Mouse (Mus musculus): ENCODE results near the gene Anapc13. TPM values are rescaled to one million over a fixed set of nuclear protein-coding genes. Genes with fewer than 3 reads are reported as not detected.
A peak's percentile ranks its signal among the peaks of the same experiment; 100 is the strongest.

Gene Anapc13
- total RNA-seq, 2 experiments from 2014 or later, result 111 to 119 TPM

- DNase-seq (ENCODE audit: low spot score in 2 of 2), result no peak
These were observed 3.0 kb downstream of the Anapc13 start for GRCm38 (mm10) chr9:102629052-102629451.

DNA sequence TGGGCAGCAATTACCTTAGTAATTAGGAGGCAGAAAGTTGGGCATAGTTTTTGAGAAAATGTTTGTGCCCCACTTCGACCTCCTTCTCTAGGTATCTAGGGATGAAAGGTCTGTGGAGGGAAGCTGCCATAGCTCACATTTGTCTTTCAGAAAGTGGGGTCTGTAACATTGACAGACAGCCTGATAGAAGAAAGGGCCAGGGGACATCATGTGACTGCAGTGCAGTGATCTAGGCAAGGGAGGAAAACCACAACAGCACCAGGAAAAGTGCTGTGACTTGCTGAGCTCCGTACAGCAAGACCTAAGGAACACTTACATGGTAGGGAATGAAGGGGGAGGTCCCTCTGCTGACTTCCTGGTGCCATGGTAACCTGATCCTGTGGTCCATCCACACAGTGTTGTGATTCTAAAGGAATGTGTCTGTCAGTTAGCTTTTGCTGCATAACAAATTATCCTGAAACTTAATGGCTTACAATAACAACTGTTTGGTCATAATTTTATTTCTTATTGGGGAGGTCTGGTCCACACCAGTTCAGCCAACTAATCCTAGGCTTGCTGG is 5.6 kb downstream of the Anapc13 start:
- DNase-seq (ENCODE audit: low spot score in 2 of 2), result no peak

- DNase-seq (ENCODE audit: low spot score in 2 of 2), result no peak
These were observed 6.1 kb downstream of the Anapc13 start for GRCm38 (mm10) chr9:102632173-102632572.

DNA sequence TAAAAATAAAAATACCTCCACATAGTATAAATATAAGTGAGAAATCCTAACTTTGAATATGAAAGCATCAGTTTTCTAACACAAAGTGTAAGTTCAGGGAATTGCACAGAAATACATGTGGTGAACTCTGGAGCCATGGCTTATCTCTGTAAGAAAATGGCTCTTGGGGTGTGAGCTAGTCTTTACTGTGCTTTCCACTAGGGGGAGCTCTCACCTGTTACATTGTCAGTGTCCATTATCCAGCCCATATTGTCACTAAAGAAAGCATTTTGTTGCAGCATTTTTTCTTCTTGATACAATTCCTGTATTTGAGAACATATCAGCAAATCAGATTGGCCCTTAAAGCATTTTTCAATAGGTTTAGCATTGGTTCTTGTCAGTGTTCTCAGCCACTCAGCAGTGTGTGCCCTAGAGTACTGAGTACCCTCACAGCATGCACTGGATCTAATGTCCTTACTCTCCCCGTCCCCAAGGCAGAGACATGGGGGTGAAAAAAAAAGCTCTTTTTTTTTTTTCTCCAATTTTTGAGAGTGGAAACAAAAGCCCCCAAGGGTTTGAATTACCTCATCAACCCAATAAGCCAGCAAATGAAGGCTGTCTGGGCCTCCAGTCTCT is 6.9 kb downstream of the Anapc13 start:
- peak; percentile 33 to 78 for DNase-seq (ENCODE audit: low spot score in 2 of 2)

DNA sequence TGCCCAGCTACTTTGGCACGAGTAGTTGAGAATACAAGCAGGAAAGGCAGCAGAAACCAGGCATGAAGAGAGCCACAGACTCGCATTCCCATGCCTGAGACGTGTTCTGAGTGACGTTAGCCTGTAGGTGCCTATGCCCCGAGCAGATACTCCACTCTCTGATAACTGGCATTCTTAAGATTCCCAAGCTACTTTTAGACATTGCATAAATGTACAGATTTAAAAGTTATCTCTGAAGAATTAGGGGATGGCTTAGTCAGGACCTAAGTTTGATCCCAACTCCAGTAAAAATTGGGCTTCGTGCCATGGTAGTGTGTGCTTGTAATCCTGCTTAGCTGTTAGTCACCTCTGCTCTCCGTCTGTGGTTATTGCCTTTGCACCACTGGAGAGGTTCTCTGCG is 8.4 kb downstream of the Anapc13 start:
- DNase-seq (ENCODE audit: low spot score in 2 of 2), result no peak

- DNase-seq (ENCODE audit: low spot score in 2 of 2), result peak in 1 of 2 experiments; percentile 79
These were observed 10.5 kb downstream of the Anapc13 start for GRCm38 (mm10) chr9:102636553-102636952.

GRCm38 (mm10) chr9:102637115-102637514 is 11.0 kb downstream of the Anapc13 start:
- no peak for DNase-seq (ENCODE audit: low spot score in 2 of 2)

DNA sequence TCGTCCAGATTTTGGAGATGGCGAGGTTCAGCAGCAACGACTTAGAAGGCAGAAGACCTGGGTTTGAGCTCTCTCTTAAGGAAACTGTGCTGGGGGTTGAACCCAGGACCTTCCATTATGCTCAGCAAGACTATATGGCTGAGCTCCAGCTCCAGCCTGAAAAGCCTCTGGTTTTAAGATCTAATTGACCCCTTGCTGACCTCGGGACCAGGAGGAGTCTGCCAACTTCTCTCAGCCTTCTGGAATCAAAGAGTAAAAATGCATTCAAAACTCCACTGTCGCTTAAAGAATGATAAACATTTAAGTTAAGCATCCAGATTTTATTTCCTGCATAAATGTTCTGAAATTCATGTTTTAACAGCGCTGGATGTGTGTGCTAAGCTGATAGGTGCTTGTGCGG is 12.9 kb downstream of the Anapc13 start:
- no peak for DNase-seq (ENCODE audit: low spot score in 2 of 2)

GRCm38 (mm10) chr9:102639510-102639909 is 13.4 kb downstream of the Anapc13 start:
- DNase-seq (ENCODE audit: low spot score in 2 of 2), result no peak

GRCm38 (mm10) chr9:102641531-102641930 is 15.4 kb downstream of the Anapc13 start:
- DNase-seq (ENCODE audit: low spot score in 2 of 2), result no peak

GRCm38 (mm10) chr9:102643071-102643485 is 17.0 kb downstream of the Anapc13 start:
- DNase-seq (ENCODE audit: low spot score in 2 of 2), result no peak

- peak in 1 of 2 experiments; percentile 39 for DNase-seq (ENCODE audit: low spot score in 2 of 2)
These were observed 17.5 kb downstream of the Anapc13 start for GRCm38 (mm10) chr9:102643486-102644101.

- no peak for DNase-seq (ENCODE audit: low spot score in 2 of 2)
These were observed 19.1 kb downstream of the Anapc13 start for GRCm38 (mm10) chr9:102645119-102645695.

DNA sequence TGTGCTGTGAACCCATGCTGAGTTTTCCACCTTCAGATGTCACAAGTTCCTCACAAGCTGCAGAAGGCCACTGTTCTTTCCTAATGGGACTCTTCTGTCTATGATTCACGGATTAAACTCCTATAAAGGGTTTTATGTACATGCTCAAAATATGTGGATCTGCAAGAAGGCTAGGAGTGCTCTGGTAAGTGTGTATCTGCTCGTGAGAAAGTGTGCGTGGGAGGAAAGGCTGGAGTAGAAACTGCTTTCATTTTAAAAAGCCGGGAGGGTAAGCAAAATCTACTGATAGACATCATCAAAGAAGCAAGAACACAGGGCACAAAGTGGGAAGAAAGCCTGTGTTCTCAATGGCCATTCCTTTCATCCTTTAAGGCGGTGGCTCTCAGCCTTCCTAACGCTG is 20.9 kb downstream of the Anapc13 start:
- no peak for DNase-seq (ENCODE audit: low spot score in 2 of 2)

DNA sequence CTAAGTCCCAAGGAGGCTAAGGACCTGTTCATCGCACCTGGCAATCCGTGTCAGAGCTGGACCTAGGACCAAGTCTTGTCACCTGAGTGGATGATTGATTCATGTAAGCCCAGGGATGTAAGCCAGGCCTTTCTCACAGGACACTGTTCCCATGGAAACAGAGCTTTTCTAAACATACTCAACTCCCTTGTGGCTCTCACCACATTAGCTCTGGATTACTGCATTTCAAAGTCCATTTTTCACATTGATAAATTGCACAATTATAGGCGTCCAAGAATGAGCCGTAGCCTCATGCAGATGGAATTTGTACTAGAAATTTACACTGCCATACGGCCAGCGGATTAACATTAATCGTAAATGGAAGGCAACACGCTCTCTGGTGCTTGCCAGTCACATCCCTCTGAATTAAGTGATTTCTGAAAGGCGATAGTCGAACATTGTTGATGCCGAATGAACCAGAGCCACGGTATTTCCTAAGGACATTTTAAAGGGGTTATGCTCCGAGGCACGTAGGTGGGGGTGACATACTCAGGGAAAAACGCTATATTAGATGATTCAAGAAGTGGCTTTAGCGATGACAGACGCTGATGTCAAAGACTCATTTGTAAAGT is 23.9 kb downstream of the Anapc13 start:
- no peak for DNase-seq (ENCODE audit: low spot score in 2 of 2)

- DNase-seq (ENCODE audit: low spot score in 2 of 2), result no peak
These were observed 24.5 kb downstream of the Anapc13 start for GRCm38 (mm10) chr9:102650637-102651036.

- no peak for DNase-seq (ENCODE audit: low spot score in 2 of 2)
These were observed 25.2 kb downstream of the Anapc13 start for GRCm38 (mm10) chr9:102651199-102651720.

DNA sequence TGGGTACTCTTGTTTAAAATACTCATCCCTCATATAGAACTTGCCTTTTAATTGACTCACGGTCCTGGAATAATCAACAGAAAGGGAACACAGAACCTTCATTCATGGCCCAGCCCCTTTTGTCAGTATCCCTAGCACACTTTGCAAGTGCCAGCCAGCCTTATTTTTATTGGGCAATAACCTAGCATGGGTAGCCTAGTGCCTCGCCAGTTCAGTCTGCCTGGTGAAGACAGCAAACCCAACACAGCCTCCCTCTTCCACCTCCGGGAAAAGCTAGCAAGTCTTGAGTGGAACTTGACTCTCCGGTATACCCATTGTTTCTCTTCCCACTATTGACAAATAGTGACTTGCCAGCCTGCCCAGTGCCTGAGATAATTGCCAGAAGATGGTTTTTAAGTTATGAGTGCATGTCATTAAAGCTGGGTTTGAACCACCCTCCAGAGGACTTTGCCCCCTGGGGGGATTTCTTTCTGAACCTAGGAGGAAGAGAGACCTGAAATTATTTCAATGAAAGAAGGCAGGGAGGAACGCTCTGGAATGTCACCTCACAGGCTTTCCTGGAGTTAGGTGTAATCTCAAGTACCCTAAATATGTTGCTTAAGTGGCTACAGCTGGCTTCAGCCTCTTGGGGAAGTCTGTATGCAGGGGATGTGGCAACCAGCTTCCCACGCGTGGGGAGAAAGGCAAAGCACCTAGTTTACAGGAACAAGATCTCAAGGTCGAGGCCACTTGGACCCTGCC is 30.4 kb downstream of the Anapc13 start:
- no peak for DNase-seq (ENCODE audit: low spot score in 2 of 2)

- no peak for DNase-seq (ENCODE audit: low spot score in 2 of 2)
These were observed 42.0 kb downstream of the Anapc13 start for GRCm38 (mm10) chr9:102668115-102668514.

DNA sequence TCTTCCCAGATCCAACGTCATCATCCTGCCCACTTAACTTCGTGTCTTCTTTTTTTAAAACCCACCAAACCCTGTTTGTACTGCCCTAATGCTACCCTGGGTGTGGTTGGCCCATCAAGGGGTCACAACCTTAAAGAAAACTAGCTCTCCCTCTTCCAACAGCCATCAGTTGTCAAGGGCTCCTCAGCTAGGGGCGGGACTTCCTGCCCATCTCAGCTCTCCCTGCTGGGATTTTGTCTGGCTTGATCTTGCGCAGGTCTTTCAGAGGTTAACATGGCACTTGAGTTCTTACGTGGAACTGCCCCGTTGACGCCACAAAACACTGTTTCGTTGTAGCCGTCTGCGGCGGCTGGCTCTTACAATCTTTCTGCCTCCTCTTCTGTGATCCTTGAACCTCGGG is 42.8 kb downstream of the Anapc13 start:
- DNase-seq (ENCODE audit: low spot score in 2 of 2), result no peak

GRCm38 (mm10) chr9:102673381-102673780 is 47.3 kb downstream of the Anapc13 start:
- no peak for DNase-seq (ENCODE audit: low spot score in 2 of 2)

Data from layer of hippocampus, adult 18-20 months (tissue).